Mouse (Mus musculus): Measurements from ENCODE around the gene Tenm2. TPM values are rescaled to one million over a fixed set of nuclear protein-coding genes. Genes with fewer than 3 reads are reported as not detected.

Gene Tenm2
- polyA plus RNA-seq, 1 experiment = 0.61 TPM

DNA sequence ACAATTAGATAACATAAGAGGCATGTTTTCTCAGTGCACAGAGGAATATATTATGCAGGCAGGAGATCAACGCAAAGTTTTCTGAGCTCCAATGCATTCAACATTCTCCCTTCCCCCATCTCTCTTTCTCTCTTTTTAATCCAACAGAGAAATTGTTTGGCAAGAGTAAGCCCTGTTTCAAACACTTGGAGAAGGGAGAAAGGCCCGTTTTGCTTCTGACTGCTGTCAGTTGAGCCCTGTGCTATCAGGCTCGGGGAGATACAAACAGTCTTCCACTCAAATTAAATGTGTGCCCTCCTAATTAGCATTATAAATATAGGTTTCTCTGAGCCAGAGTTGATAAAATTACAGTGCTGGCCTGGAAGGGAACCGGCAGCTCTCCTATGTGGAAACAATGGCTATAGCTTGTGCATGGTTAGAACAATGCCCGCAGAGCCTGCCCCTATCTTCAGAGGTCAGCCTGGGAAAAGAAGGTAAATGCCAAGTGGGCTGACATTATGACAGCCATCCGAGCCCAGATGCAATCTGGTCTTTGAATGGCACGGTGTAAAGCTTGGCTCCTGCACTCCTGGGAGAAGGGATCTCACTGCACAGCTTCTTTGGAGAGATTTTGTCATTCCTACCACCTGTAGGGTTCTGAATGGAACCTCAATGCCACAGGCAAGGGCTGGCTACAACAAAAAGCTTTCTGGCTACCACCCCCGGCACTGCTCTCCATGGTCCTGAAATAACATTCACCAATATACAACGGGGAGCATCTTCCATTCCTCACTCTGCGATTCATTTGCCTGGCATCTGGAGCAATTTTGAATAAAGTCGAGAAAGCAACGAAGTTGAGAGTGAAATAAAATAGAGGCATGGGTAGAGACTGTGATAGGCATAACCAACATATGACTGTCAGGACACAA lies 839.7 kb downstream of the Tenm2 start:
- no peaks in the 10 kb centered on the region for H3K36me3 ChIP-seq (ENCODE audit: control insufficient read depth, insufficient read depth, low read length)
- no peak overlapping the region for H3K27ac ChIP-seq (ENCODE audit: insufficient read depth, low read depth, low read length)
- no peak overlapping the region for H3K4me3 ChIP-seq (ENCODE audit: insufficient read depth, low read depth, low read length)
- no peaks in the 10 kb centered on the region for H3K27me3 ChIP-seq (replicated peaks; ENCODE audit: control insufficient read depth, insufficient read depth, low read length)
- 54% methylated on average over 12 of the region's 12 CpGs for WGBS
- no peaks in the 10 kb centered on the region for H3K4me1 ChIP-seq (ENCODE audit: control insufficient read depth, insufficient read depth, low read length)
- no peak for TF ChIP-seq CTCF (conservative IDR thresholded peaks at IDR 0.05; ENCODE audit: insufficient read depth, insufficient read length, low read depth, low read length)
- no peak for TF ChIP-seq POLR2A (IDR thresholded peaks at IDR 0.05; ENCODE audit: low read depth, low read length)
- no peak for DNase-seq

DNA sequence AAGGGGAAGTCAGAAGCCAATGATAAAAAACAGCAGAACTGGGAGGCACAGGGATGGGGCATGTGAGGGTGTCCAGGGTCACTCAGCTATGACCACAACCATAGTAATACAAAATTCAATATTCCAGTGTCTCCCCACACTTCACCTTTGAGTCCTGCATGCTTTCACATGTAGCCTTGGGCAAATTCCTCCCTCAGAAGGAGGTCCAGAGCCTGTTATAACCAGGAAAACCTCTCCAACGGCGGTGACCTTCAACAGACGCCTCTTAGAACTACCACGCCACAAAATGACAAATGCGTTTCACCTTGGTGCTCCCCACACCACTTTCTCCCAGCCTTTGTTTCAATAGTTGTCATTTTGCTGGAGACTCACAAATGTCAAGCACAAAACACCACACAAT lies 851.1 kb downstream of the Tenm2 start:
- peak; percentile 69 for DNase-seq
- H3K4me3 ChIP-seq (ENCODE audit: insufficient read depth, low read depth, low read length) = no peak overlapping the region
- H3K27ac ChIP-seq (ENCODE audit: insufficient read depth, low read depth, low read length) = peak overlapping the region; percentile 59
- H3K4me1 ChIP-seq (ENCODE audit: control insufficient read depth, insufficient read depth, low read length) = no peaks in the 10 kb centered on the region
- no peaks in the 10 kb centered on the region for H3K27me3 ChIP-seq (replicated peaks; ENCODE audit: control insufficient read depth, insufficient read depth, low read length)
- H3K36me3 ChIP-seq (ENCODE audit: control insufficient read depth, insufficient read depth, low read length) = no peaks in the 10 kb centered on the region
- no peak for TF ChIP-seq CTCF (conservative IDR thresholded peaks at IDR 0.05; ENCODE audit: insufficient read depth, insufficient read length, low read depth, low read length)
- TF ChIP-seq POLR2A (IDR thresholded peaks at IDR 0.05; ENCODE audit: low read depth, low read length) = no peak
- 58% methylated on average over 5 of the region's 5 CpGs for WGBS

DNA sequence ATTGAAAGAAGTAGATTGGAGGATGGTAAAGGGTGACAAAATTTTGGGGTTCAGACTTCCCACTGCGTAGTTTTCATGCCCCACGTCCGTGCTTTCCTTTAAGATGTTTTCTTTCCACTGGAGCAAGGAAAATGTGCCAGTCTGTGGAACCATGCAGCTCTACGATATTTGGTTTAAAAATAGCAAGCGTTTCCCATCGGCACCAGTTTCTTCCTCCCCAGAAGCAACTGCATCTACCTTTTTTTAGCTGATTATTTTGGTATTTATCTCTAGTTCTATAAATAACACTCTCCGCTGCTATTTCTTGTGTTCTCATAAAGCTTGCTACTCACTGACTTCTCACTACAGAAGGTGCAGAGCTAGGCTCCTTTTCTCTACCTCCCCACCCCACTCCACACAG lies 864.0 kb downstream of the Tenm2 start:
- Histone ChIP-seq H3K27ac (ENCODE audit: insufficient read depth, low read depth, low read length) (no peak overlapping the region), H3K36me3 (ENCODE audit: control insufficient read depth, insufficient read depth, low read length) (no peaks in the 10 kb centered on the region), H3K4me3 (ENCODE audit: insufficient read depth, low read depth, low read length) (no peak overlapping the region), H3K27me3 (replicated peaks; ENCODE audit: control insufficient read depth, insufficient read depth, low read length) (no peaks in the 10 kb centered on the region), H3K4me1 (ENCODE audit: control insufficient read depth, insufficient read depth, low read length) (peaks cover 3% of the 10 kb centered on the region; the same call in 1 of the 2 replicates)
- 83% methylated on average over 7 of the region's 7 CpGs for WGBS
- TF ChIP-seq POLR2A (IDR thresholded peaks at IDR 0.05; ENCODE audit: low read depth, low read length) = no peak
- no peak for TF ChIP-seq CTCF (conservative IDR thresholded peaks at IDR 0.05; ENCODE audit: insufficient read depth, insufficient read length, low read depth, low read length)
- DNase-seq = no peak

DNA sequence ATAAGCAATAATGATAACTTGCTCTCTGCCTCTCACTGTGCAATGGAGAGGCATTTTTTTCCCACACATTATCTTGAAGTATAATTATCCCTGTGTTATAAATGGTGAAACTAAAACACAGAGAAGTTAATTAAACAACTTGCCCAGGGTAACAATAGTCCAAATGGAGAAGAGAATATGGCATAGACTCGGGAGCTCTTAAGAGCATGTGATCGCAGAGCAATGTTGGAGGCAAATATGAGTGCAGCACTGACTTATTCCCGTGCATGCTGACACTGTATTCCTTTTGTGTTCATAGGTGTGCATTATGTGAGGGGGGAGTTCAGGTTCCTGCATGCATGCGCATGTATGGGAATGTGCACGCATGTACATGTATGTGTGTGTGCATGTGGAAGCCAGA lies 870.7 kb downstream of the Tenm2 start:
- Histone ChIP-seq H3K4me3 (ENCODE audit: insufficient read depth, low read depth, low read length) (no peak overlapping the region), H3K27me3 (replicated peaks; ENCODE audit: control insufficient read depth, insufficient read depth, low read length) (no peaks in the 10 kb centered on the region), H3K4me1 (ENCODE audit: control insufficient read depth, insufficient read depth, low read length) (peaks cover 3% of the 10 kb centered on the region; the same call in 1 of the 2 replicates), H3K27ac (ENCODE audit: insufficient read depth, low read depth, low read length) (no peak overlapping the region), H3K36me3 (ENCODE audit: control insufficient read depth, insufficient read depth, low read length) (no peaks in the 10 kb centered on the region)
- no peak for DNase-seq
- 93% methylated on average over 5 of the region's 5 CpGs for WGBS
- TF ChIP-seq CTCF (conservative IDR thresholded peaks at IDR 0.05; ENCODE audit: insufficient read depth, insufficient read length, low read depth, low read length) = no peak
- no peak for TF ChIP-seq POLR2A (IDR thresholded peaks at IDR 0.05; ENCODE audit: low read depth, low read length)

DNA sequence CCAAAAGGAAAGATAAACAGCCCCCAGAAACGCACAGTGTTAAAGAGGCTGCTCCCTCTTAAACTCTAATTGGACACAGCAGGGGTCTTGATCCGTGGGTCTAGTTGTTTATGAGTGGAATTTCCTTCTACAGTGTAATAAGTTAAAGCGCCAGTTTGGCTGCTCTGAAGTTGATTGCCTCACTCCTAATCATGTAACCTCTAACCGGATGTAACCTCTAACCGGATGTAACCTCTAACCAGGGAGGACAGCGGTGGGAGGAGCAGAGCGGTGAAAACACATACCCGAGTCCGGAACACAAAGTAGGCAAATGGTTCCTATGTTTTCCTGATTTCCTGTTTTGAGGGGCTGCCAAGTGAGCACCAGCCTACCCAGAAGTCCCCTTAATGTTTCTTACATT lies 871.3 kb downstream of the Tenm2 start:
- Histone ChIP-seq H3K4me1 (ENCODE audit: control insufficient read depth, insufficient read depth, low read length) (no peaks in the 10 kb centered on the region), H3K4me3 (ENCODE audit: insufficient read depth, low read depth, low read length) (no peak overlapping the region), H3K27ac (ENCODE audit: insufficient read depth, low read depth, low read length) (no peak overlapping the region), H3K36me3 (ENCODE audit: control insufficient read depth, insufficient read depth, low read length) (no peaks in the 10 kb centered on the region), H3K27me3 (replicated peaks; ENCODE audit: control insufficient read depth, insufficient read depth, low read length) (no peaks in the 10 kb centered on the region)
- TF ChIP-seq CTCF (conservative IDR thresholded peaks at IDR 0.05; ENCODE audit: insufficient read depth, insufficient read length, low read depth, low read length) (no peak), POLR2A (IDR thresholded peaks at IDR 0.05; ENCODE audit: low read depth, low read length) (no peak)
- WGBS = 51% methylated on average over 9 of the region's 9 CpGs
- DNase-seq = peak; percentile 34

DNA sequence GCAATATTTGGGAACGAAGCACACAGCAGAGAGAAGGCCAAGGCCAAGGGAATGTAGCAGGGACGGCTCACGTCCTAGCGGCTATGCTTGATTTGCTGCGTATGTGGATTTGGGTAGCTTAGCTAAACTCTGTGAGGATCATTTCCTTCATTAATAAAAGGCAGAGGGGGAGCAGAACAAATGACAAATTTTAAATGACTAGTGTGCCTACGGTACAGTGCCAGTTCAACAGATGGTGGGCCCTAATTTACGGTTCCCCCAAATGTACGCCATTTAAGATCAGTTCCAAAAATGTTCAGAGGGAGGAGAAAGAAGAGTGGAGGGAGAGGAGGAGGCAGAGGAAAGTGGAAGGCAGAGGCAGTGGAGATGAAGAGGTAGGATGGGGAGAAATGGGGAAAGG lies 873.2 kb downstream of the Tenm2 start:
- DNase-seq = no peak
- Histone ChIP-seq H3K4me1 (ENCODE audit: control insufficient read depth, insufficient read depth, low read length) (no peaks in the 10 kb centered on the region), H3K27me3 (replicated peaks; ENCODE audit: control insufficient read depth, insufficient read depth, low read length) (no peaks in the 10 kb centered on the region), H3K36me3 (ENCODE audit: control insufficient read depth, insufficient read depth, low read length) (no peaks in the 10 kb centered on the region), H3K27ac (ENCODE audit: insufficient read depth, low read depth, low read length) (no peak overlapping the region), H3K4me3 (ENCODE audit: insufficient read depth, low read depth, low read length) (no peak overlapping the region)
- 75% methylated on average over 8 of the region's 8 CpGs for WGBS
- no peak for TF ChIP-seq CTCF (conservative IDR thresholded peaks at IDR 0.05; ENCODE audit: insufficient read depth, insufficient read length, low read depth, low read length)
- TF ChIP-seq POLR2A (IDR thresholded peaks at IDR 0.05; ENCODE audit: low read depth, low read length) = no peak

DNA sequence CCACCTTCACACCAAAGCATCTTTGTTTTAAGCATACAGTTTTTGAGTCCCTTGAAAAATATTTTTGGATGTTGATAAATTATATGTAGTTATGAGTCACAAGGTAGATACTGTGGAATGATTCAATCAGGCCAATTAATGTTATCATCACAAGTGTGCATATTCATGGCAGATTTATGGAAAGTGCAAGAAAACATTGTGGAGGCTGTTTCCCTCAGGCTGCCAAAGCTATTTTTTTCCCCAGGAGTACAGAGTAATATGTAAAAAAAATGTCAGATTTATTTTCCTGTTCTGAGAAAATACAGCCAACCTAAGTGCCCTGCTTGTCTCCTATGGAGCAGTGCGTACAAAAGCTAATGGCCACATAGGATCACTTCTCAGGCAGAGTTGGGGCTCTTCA lies 882.5 kb downstream of the Tenm2 start:
- 63% methylated on average over 1 of the region's 1 CpGs for WGBS
- TF ChIP-seq CTCF (conservative IDR thresholded peaks at IDR 0.05; ENCODE audit: insufficient read depth, insufficient read length, low read depth, low read length) (no peak), POLR2A (IDR thresholded peaks at IDR 0.05; ENCODE audit: low read depth, low read length) (no peak)
- Histone ChIP-seq H3K4me1 (ENCODE audit: control insufficient read depth, insufficient read depth, low read length) (no peaks in the 10 kb centered on the region), H3K27me3 (replicated peaks; ENCODE audit: control insufficient read depth, insufficient read depth, low read length) (no peaks in the 10 kb centered on the region), H3K4me3 (ENCODE audit: insufficient read depth, low read depth, low read length) (no peak overlapping the region), H3K27ac (ENCODE audit: insufficient read depth, low read depth, low read length) (no peak overlapping the region), H3K36me3 (ENCODE audit: control insufficient read depth, insufficient read depth, low read length) (no peaks in the 10 kb centered on the region)
- DNase-seq = no peak

Data from kidney, adult 2 months (tissue).